Mouse (Mus musculus): ENCODE measurements around the gene Zmym1. TPM values are rescaled to one million over a fixed set of nuclear protein-coding genes. Genes with fewer than 3 reads are reported as not detected.

Gene Zmym1
- polyA plus RNA-seq, 1 experiment from 2014 or later = 19.3 TPM

DNA sequence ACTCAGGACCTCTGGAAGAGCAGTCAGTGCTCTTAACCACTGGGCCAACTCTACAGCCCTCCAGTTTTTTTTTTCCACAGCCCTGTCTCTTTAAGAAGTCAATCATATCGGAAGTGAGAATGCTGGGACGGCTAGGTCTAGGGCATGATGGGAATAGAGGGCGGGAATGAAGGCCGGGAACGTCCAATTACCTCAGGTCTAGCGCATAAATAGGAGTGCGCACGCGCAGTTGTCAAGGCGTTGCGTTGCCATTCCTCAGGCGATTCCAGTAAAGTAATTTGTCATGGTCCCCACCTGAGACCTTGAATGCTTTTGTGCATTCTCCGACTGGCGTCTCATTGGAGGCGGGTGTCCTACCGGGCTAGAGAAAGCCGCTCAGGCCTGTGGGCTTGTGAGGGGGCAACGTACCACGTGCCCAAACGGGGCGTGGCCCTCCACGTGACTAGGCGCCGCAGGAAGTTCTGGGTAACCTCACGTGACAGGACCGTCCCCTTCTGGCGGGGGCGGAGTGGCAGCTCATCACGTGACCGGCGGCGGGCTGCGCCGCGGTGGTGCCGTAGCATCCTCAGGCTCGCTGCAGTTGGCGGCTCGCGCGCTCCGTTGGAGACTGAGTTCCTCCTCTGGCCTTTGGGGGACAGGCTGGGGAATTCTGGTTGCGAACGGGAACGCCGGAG, 16.1 kb upstream of the Zmym1 start, which contains the start of gene Zmym6:
TSS of gene Zmym6 (plus strand) at position 509 of the 674 bp plus-strand sequence.
- peak within 1 kb of the TSS; percentile 77 for H3K27ac ChIP-seq (ENCODE audit: low read length)
- peak within 1 kb of the TSS; percentile 74 for H3K9ac ChIP-seq (ENCODE audit: low read length)
- peaks cover 6% of the 10 kb centered on the region for H3K4me1 ChIP-seq (replicated peaks; ENCODE audit: control insufficient read depth, insufficient read depth, low read length)
- no peaks in the 10 kb centered on the region for H3K36me3 ChIP-seq (ENCODE audit: control insufficient read depth, insufficient read depth, low read length)
- ATAC-seq (ENCODE audit: low read depth) = peak; percentile 98
- H3K4me3 ChIP-seq (ENCODE audit: low read length) = peak within 1 kb of the TSS; percentile 73
- 0 out of 2 replicates have a peak, but pooled peaks cover 2% of the 10 kb centered on the region for H3K9me3 ChIP-seq (ENCODE audit: control insufficient read depth, low read length)
- no peaks in the 10 kb centered on the region for H3K27me3 ChIP-seq (ENCODE audit: control insufficient read depth, insufficient read depth, low read depth, low read length)
- H3K4me2 ChIP-seq (ENCODE audit: low read depth, low read length) = peak within 1 kb of the TSS; percentile 74
- WGBS = under 1% methylated on average over 46 of the region's 46 CpGs

- Histone ChIP-seq H3K4me2 (ENCODE audit: low read depth, low read length) (no peak overlapping the region), H3K4me1 (replicated peaks; ENCODE audit: control insufficient read depth, insufficient read depth, low read length) (peaks cover 6% of the 10 kb centered on the region), H3K4me3 (ENCODE audit: low read length) (no peak overlapping the region), H3K36me3 (ENCODE audit: control insufficient read depth, insufficient read depth, low read length) (no peaks in the 10 kb centered on the region), H3K27ac (ENCODE audit: low read length) (no peak overlapping the region), H3K27me3 (ENCODE audit: control insufficient read depth, insufficient read depth, low read depth, low read length) (no peaks in the 10 kb centered on the region), H3K9ac (ENCODE audit: low read length) (no peak overlapping the region), H3K9me3 (ENCODE audit: control insufficient read depth, low read length) (0 out of 2 replicates have a peak, but pooled peaks cover 2% of the 10 kb centered on the region)
- ATAC-seq (ENCODE audit: low read depth) = no peak
- WGBS = 59% methylated on average over 1 of the region's 1 CpGs
These were observed 14.0 kb upstream of the Zmym1 start for GRCm38 (mm10) chr4:127074915-127075314.

GRCm38 (mm10) chr4:127064051-127064450, 3.1 kb upstream of the Zmym1 start:
- Histone ChIP-seq H3K27me3 (ENCODE audit: control insufficient read depth, insufficient read depth, low read depth, low read length) (no peaks in the 10 kb centered on the region), H3K9ac (ENCODE audit: low read length) (no peak overlapping the region), H3K36me3 (ENCODE audit: control insufficient read depth, insufficient read depth, low read length) (no peaks in the 10 kb centered on the region), H3K4me2 (ENCODE audit: low read depth, low read length) (no peak overlapping the region), H3K27ac (ENCODE audit: low read length) (no peak overlapping the region), H3K9me3 (ENCODE audit: control insufficient read depth, low read length) (0 out of 2 replicates have a peak, but pooled peaks cover under 1% of the 10 kb centered on the region), H3K4me3 (ENCODE audit: low read length) (no peak overlapping the region), H3K4me1 (replicated peaks; ENCODE audit: control insufficient read depth, insufficient read depth, low read length) (no peaks in the 10 kb centered on the region; the same call in 1 of the 2 replicates)
- ATAC-seq (ENCODE audit: low read depth) = no peak
- 47% methylated on average over 1 of the region's 1 CpGs for WGBS

- no peak overlapping the region for H3K4me3 ChIP-seq (ENCODE audit: low read length)
- H3K27ac ChIP-seq (ENCODE audit: low read length) = no peak overlapping the region
- ATAC-seq (ENCODE audit: low read depth) = no peak
- H3K9me3 ChIP-seq (ENCODE audit: control insufficient read depth, low read length) = no peaks in the 10 kb centered on the region
- 77% methylated on average over 7 of the region's 7 CpGs for WGBS
- no peaks in the 10 kb centered on the region for H3K4me1 ChIP-seq (replicated peaks; ENCODE audit: control insufficient read depth, insufficient read depth, low read length)
- H3K36me3 ChIP-seq (ENCODE audit: control insufficient read depth, insufficient read depth, low read length) = peaks cover 19% of the 10 kb centered on the region
- H3K9ac ChIP-seq (ENCODE audit: low read length) = no peak overlapping the region
- no peaks in the 10 kb centered on the region for H3K27me3 ChIP-seq (ENCODE audit: control insufficient read depth, insufficient read depth, low read depth, low read length)
- H3K4me2 ChIP-seq (ENCODE audit: low read depth, low read length) = no peak overlapping the region
These were observed 6.3 kb downstream of the Zmym1 start for GRCm38 (mm10) chr4:127054522-127055198.

- WGBS = 87% methylated on average over 5 of the region's 5 CpGs
- no peak overlapping the region for H3K27ac ChIP-seq (ENCODE audit: low read length)
- H3K4me1 ChIP-seq (replicated peaks; ENCODE audit: control insufficient read depth, insufficient read depth, low read length) = no peaks in the 10 kb centered on the region
- no peak overlapping the region for H3K4me3 ChIP-seq (ENCODE audit: low read length)
- H3K4me2 ChIP-seq (ENCODE audit: low read depth, low read length) = no peak overlapping the region
- no peaks in the 10 kb centered on the region for H3K27me3 ChIP-seq (ENCODE audit: control insufficient read depth, insufficient read depth, low read depth, low read length)
- H3K36me3 ChIP-seq (ENCODE audit: control insufficient read depth, insufficient read depth, low read length) = peaks cover 27% of the 10 kb centered on the region
- no peaks in the 10 kb centered on the region for H3K9me3 ChIP-seq (ENCODE audit: control insufficient read depth, low read length)
- no peak for ATAC-seq (ENCODE audit: low read depth)
- H3K9ac ChIP-seq (ENCODE audit: low read length) = no peak overlapping the region
These were observed 7.9 kb downstream of the Zmym1 start for GRCm38 (mm10) chr4:127053071-127053470.

- H3K36me3 ChIP-seq (ENCODE audit: control insufficient read depth, insufficient read depth, low read length) = peaks cover 23% of the 10 kb centered on the region
- no peak overlapping the region for H3K4me2 ChIP-seq (ENCODE audit: low read depth, low read length)
- no peak overlapping the region for H3K27ac ChIP-seq (ENCODE audit: low read length)
- no peaks in the 10 kb centered on the region for H3K9me3 ChIP-seq (ENCODE audit: control insufficient read depth, low read length)
- H3K9ac ChIP-seq (ENCODE audit: low read length) = no peak overlapping the region
- no peaks in the 10 kb centered on the region for H3K27me3 ChIP-seq (ENCODE audit: control insufficient read depth, insufficient read depth, low read depth, low read length)
- WGBS = 81% methylated on average over 8 of the region's 8 CpGs
- no peak overlapping the region for H3K4me3 ChIP-seq (ENCODE audit: low read length)
- ATAC-seq (ENCODE audit: low read depth) = no peak
- no peaks in the 10 kb centered on the region for H3K4me1 ChIP-seq (replicated peaks; ENCODE audit: control insufficient read depth, insufficient read depth, low read length)
These were observed 9.8 kb downstream of the Zmym1 start for GRCm38 (mm10) chr4:127051121-127051520.

DNA sequence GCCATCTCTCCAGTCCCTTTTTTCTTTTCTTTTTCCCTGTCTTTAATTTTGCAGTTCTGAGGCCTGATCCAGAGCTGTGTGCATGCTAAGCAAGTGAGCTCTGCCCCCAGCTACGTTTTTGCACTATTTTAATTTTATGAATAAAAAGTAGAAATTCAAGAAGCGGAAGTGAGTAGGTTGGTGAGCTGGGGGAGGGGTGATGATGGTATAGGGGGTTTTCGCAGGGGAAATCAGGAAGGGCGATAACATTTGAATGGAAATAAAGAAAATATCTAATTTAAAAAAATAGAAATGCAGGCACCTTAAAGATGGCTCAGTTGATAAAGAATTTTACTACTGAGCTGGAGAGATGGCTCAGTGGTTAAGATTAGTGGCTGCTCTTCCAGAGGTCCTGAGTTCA, 17.4 kb downstream of the Zmym1 start:
- ATAC-seq (ENCODE audit: low read depth) = no peak
- 81% methylated on average over 4 of the region's 4 CpGs for WGBS
- H3K9me3 ChIP-seq (ENCODE audit: control insufficient read depth, low read length) = no peaks in the 10 kb centered on the region
- peaks cover 19% of the 10 kb centered on the region for H3K36me3 ChIP-seq (ENCODE audit: control insufficient read depth, insufficient read depth, low read length)
- no peaks in the 10 kb centered on the region for H3K27me3 ChIP-seq (ENCODE audit: control insufficient read depth, insufficient read depth, low read depth, low read length)
- no peak overlapping the region for H3K4me3 ChIP-seq (ENCODE audit: low read length)
- no peak overlapping the region for H3K4me2 ChIP-seq (ENCODE audit: low read depth, low read length)
- H3K4me1 ChIP-seq (replicated peaks; ENCODE audit: control insufficient read depth, insufficient read depth, low read length) = no peaks in the 10 kb centered on the region
- H3K9ac ChIP-seq (ENCODE audit: low read length) = no peak overlapping the region
- no peak overlapping the region for H3K27ac ChIP-seq (ENCODE audit: low read length)

- WGBS = 62% methylated on average over 3 of the region's 3 CpGs
These were observed 21.0 kb downstream of the Zmym1 start for GRCm38 (mm10) chr4:127039871-127040483.

DNA sequence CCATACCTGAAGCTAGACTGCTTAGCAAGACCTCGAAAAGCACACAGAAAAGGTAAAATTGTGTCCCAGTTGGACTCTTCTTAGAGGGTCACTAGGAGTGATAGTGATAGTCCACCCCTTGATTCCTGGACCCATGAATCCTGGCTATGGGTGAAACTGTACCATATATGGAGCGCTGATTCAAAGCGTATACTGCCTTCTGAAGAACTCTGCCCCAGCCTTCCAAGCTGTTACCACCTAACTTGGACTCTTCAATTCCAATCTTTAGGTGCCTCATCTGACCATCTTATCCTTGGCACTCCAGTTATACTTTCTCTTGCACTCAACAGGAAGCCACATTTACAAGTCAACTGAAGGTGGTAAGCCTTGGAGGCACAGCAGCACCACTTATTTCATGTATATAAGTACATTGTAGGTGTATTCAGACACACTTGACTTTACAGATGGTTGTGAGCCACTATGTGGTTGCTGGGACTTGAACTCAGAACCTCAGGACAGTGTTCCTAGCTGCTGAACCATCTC, 22.1 kb downstream of the Zmym1 start:
- ATAC-seq (ENCODE audit: low read depth) = no peak
- Histone ChIP-seq H3K4me1 (replicated peaks; ENCODE audit: control insufficient read depth, insufficient read depth, low read length) (no peaks in the 10 kb centered on the region), H3K9ac (ENCODE audit: low read length) (no peak overlapping the region), H3K4me3 (ENCODE audit: low read length) (no peak overlapping the region), H3K27ac (ENCODE audit: low read length) (no peak overlapping the region), H3K4me2 (ENCODE audit: low read depth, low read length) (no peak overlapping the region), H3K27me3 (ENCODE audit: control insufficient read depth, insufficient read depth, low read depth, low read length) (no peaks in the 10 kb centered on the region), H3K36me3 (ENCODE audit: control insufficient read depth, insufficient read depth, low read length) (peaks cover 46% of the 10 kb centered on the region), H3K9me3 (ENCODE audit: control insufficient read depth, low read length) (no peaks in the 10 kb centered on the region)
- 84% methylated on average over 3 of the region's 3 CpGs for WGBS

More at GRCm38 (mm10) chr4:127039871-127040483, 21.0 kb downstream of the Zmym1 start:
- peak; percentile 42; the same call in 1 of the 2 replicates for ATAC-seq (ENCODE audit: low read depth)
- Histone ChIP-seq H3K27me3 (ENCODE audit: control insufficient read depth, insufficient read depth, low read depth, low read length) (no peaks in the 10 kb centered on the region), H3K4me2 (ENCODE audit: low read depth, low read length) (no peak overlapping the region), H3K36me3 (ENCODE audit: control insufficient read depth, insufficient read depth, low read length) (peaks cover 39% of the 10 kb centered on the region), H3K4me3 (ENCODE audit: low read length) (no peak overlapping the region), H3K9me3 (ENCODE audit: control insufficient read depth, low read length) (no peaks in the 10 kb centered on the region), H3K27ac (ENCODE audit: low read length) (no peak overlapping the region), H3K9ac (ENCODE audit: low read length) (no peak overlapping the region), H3K4me1 (replicated peaks; ENCODE audit: control insufficient read depth, insufficient read depth, low read length) (no peaks in the 10 kb centered on the region)
